Mouse (Mus musculus) neural tube, embryonic 15.5 days (tissue): ENCODE measurements around the gene Capzb. TPM values are rescaled to one million over a fixed set of nuclear protein-coding genes. Genes with fewer than 3 reads are reported as not detected.

Experiments used
- ATAC-seq: fragments of 200-750 bp; cut with Nextera tagmentation; 2 replicates; pipeline ENCODE4 v1.8.0; 2017; ENCODE audit warnings: mild to moderate bottlenecking, moderate TSS enrichment, moderate library complexity; ENCODE audit not compliant: low FRiP score
- H3K27ac ChIP-seq: fragments of 300-500 bp; sonication (generic); replicated peaks from 2 replicates; pipeline ENCODE4 v1.5.1; 2015; ENCODE audit warnings: mild to moderate bottlenecking, inconsistent platforms
- H3K27me3 ChIP-seq: fragments of 300-500 bp; sonication (generic); replicated peaks from 2 replicates; pipeline ENCODE4 v1.6.1; 2015; ENCODE audit warnings: inconsistent platforms
- H3K36me3 ChIP-seq: fragments of 300-500 bp; sonication (generic); 2 replicates; pipeline ENCODE4 v1.6.1; 2015; ENCODE audit warnings: inconsistent platforms
- H3K4me1 ChIP-seq: fragments of 300-500 bp; sonication (generic); 2 replicates; pipeline ENCODE4 v1.6.1; 2015; ENCODE audit warnings: inconsistent platforms
- H3K4me2 ChIP-seq: fragments of 300-500 bp; sonication (generic); 2 replicates; pipeline ENCODE4 v1.6.1; 2015; ENCODE audit warnings: inconsistent platforms, mild to moderate bottlenecking, moderate library complexity
- H3K4me3 ChIP-seq: fragments of 300-500 bp; sonication (generic); replicated peaks from 2 replicates; pipeline ENCODE4 v1.5.1; 2015; ENCODE audit warnings: mild to moderate bottlenecking, inconsistent platforms
- H3K9ac ChIP-seq: fragments of 300-500 bp; sonication (generic); replicated peaks from 2 replicates; pipeline ENCODE4 v1.6.1; 2015; ENCODE audit warnings: mild to moderate bottlenecking, inconsistent platforms
- H3K9me3 ChIP-seq: fragments of 300-500 bp; sonication (generic); replicated peaks from 2 replicates; pipeline ENCODE4 v1.6.1; 2016; ENCODE audit warnings: inconsistent platforms
- WGBS: fragments of 180-500 bp; shearing (Covaris S2); methylation state at CpG from one replicate; pipeline ENCODE4 v1.1.7; 2015; ENCODE audit warnings: mixed read lengths; 5-methylcytosine and 5-hydroxymethylcytosine counted together
- microRNA-seq: library from miRNA; unstranded; fragments of <30 nt; microRNA quantifications from one replicate; pipeline ENCODE4, GENCODE M21; 2017
- polyA plus RNA-seq: library from polyadenylated mRNA; unstranded; fragments of >200 nt; fragmentation: Nextera tagmentation; extraction: Ambion mirVana; gene quantifications from 2 replicates; pipeline ENCODE4 v1.2.1, GENCODE M21; 2015

Gene Capzb
- polyA plus RNA-seq, 1 experiment from 2014 or later, result 323 TPM

DNA sequence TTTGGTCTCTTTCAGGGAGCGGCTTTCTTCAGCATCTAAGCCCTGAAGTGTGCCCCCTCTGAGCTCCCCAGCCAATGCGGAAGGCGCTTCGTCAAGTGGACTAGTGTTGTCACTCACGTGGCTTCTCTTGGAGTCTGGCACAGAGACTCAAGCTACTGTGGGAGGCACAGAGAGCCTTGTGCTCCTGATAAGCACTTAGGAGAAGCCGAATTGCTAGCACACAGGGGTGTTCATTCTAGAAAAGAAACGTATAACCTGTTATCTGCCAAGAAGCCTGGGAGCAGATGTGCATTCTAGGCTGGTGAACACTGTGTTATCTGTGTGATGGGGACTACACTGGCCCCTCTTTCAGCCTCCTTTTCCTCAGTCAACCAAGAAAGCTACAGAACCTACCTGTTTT is 142.8 kb downstream of the Capzb start:
- H3K36me3 ChIP-seq, result no peaks in the 10 kb centered on the region
- no peak for ATAC-seq
- H3K27ac ChIP-seq, result no peak overlapping the region
- no peak overlapping the region for H3K4me2 ChIP-seq
- H3K9ac ChIP-seq, result no peak overlapping the region
- 77% methylated on average over 7 of the region's 7 CpGs for WGBS
- H3K27me3 ChIP-seq, result peaks cover 10% of the 10 kb centered on the region
- H3K4me1 ChIP-seq, result no peaks in the 10 kb centered on the region
- no peaks in the 10 kb centered on the region for H3K9me3 ChIP-seq
- no peak overlapping the region for H3K4me3 ChIP-seq

DNA sequence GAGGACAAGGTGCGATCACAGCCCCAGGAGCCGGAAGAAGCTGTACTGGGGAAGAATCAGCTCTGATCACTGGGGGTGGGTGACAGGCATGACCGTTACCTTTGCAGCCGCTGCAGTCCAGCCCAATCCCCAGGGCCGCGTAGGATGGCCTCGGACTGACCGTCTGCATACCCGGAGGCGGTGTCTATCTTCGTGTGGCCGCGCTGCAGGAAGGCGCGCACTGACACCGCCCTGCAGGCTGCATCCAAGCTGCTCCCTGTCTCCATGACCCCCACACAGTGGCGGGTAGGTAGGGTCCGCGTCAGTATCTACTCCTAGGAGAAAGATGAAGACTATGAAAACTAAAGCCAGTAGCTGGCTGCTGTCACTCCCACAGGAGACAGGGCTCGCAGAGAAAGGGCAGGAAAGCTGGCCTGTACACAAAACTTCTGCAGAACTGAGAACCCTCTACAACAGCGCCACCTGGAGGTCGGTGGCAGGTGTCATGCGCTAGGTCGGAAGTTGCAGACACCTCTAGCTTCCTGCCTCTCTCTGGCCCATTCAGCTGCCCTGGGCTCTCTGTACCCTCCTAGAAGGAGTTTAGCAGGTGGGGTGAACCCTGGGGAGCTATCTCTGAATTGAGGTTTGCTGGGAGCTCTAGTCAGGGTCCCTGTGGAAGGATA is 144.3 kb downstream of the Capzb start:
- whole genome bisulfite sequencing, result 29% methylated on average over 24 of the region's 24 CpGs
- Histone ChIP-seq H3K4me1 (no peaks in the 10 kb centered on the region), H3K4me2 (peak overlapping the region; percentile 40), H3K9ac (0 out of 2 replicates have a peak overlapping the region, but pooled peaks have one; percentile 10), H3K36me3 (no peaks in the 10 kb centered on the region), H3K27ac (no peak overlapping the region), H3K4me3 (peak overlapping the region; percentile 19; the same call in 1 of the 2 replicates), H3K9me3 (no peaks in the 10 kb centered on the region), H3K27me3 (peaks cover 10% of the 10 kb centered on the region)
- ATAC-seq, result no peak

DNA sequence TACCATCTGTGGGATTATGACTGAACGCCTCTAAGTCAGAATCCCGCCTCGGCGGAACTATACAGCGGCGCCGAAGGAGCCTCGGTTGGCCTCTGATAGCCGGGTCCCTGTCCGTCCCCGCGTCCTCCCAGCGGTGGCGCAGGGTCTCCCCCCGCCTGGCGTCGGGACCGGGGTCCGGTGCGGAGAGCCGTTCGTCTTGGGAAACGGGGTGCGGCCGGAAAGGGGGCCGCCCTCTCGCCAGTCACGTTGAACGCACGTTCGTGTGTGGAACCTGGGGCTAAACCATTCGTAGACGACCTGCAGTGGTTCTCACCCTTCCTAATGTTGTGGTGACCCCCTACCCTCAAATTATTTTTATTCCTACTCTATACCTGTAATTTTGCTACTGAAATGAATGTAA is 145.4 kb downstream of the Capzb start:
- ATAC-seq, result no peak
- Histone ChIP-seq H3K27ac (no peak overlapping the region), H3K9ac (no peak overlapping the region), H3K9me3 (no peaks in the 10 kb centered on the region), H3K4me3 (no peak overlapping the region), H3K4me1 (no peaks in the 10 kb centered on the region), H3K36me3 (no peaks in the 10 kb centered on the region), H3K27me3 (peaks cover 10% of the 10 kb centered on the region), H3K4me2 (no peak overlapping the region)
- 56% methylated on average over 33 of the region's 33 CpGs for WGBS

DNA sequence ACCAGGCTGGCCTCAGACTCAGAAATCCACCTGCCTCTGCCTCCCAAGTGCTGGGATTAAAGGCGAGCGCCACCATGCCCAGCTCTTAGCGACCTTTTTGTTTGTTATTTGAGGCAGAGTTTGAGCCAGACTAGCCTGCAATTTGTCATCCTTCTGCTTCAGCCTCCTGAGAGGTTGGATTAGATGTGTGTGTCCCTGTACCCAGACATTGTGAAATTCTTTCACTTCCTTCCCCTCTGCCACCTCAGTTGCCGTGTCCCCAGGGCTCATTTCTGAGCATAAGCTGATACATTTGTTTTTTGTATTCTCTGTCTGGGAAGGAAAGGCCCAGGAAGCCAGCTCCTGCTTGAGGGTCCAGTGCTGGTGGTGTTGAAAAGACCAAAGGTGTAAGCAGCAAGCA is 148.1 kb downstream of the Capzb start:
- ATAC-seq, result no peak
- no peak overlapping the region for H3K4me3 ChIP-seq
- H3K4me1 ChIP-seq, result no peaks in the 10 kb centered on the region
- H3K36me3 ChIP-seq, result peaks cover 8% of the 10 kb centered on the region; the same call in 1 of the 2 replicates
- no peak overlapping the region for H3K27ac ChIP-seq
- 87% methylated on average over 4 of the region's 4 CpGs for WGBS
- H3K27me3 ChIP-seq, result peaks cover 10% of the 10 kb centered on the region
- H3K4me2 ChIP-seq, result no peak overlapping the region
- no peaks in the 10 kb centered on the region for H3K9me3 ChIP-seq
- H3K9ac ChIP-seq, result no peak overlapping the region

Small RNA genes within 50 kb of the gene (microRNA-seq; reads per million reads assigned to microRNA genes)
- gene Gm24245 (2.1 reads per million, percentile 6 among the genes with 10 or more reads in this experiment), gene Gm25732 (not detected)

Other genes starting within 250 kb of the Capzb start
- gene Rnf186, start 225.8 kb upstream of the Capzb start, polyA plus RNA-seq, result 3.5 TPM in 1 of 2 replicates, not detected in the other
- 1.2 and 3.7 TPM in 2 replicates for gene Tmco4, start 220.0 kb upstream of the Capzb start, polyA plus RNA-seq
- 0.80 and 1.0 TPM in 2 replicates for gene Htr6, start 117.3 kb upstream of the Capzb start, polyA plus RNA-seq
- gene Nbl1, start 99.9 kb upstream of the Capzb start, polyA plus RNA-seq, result 47.9 and 51.2 TPM in 2 replicates
- gene Minos1, start 61.8 kb upstream of the Capzb start, polyA plus RNA-seq, result 440 and 466 TPM in 2 replicates
- gene Pqlc2, start 117.8 kb downstream of the Capzb start, polyA plus RNA-seq, result 14.0 and 14.1 TPM in 2 replicates
- gene Akr7a5, start 117.8 kb downstream of the Capzb start, polyA plus RNA-seq, result 64.4 and 78.1 TPM in 2 replicates
- gene Mrto4, start 159.7 kb downstream of the Capzb start, polyA plus RNA-seq, result 77.3 and 94.5 TPM in 2 replicates
- gene Emc1, start 159.7 kb downstream of the Capzb start, polyA plus RNA-seq, result 41.2 and 43.9 TPM in 2 replicates
- gene Ubr4, start 159.7 kb downstream of the Capzb start, polyA plus RNA-seq, result 79.0 and 82.5 TPM in 2 replicates